Mouse (Mus musculus): ENCODE measurements at regions not wholly inside any gene's neighbourhood (a gene's known extent, or its start where the extent isn't known, plus 50 kb on each side); places are given as distances from the start of the nearest gene placed in this dataset.

- 77% methylated on average over 1 of the region's 1 CpGs for WGBS
- Histone ChIP-seq H3K27me3 (replicated peaks; ENCODE audit: control insufficient read depth, insufficient read depth, low read length) (no peaks in the 10 kb centered on the region), H3K36me3 (ENCODE audit: control insufficient read depth, insufficient read depth, low read length) (no peaks in the 10 kb centered on the region), H3K9ac (ENCODE audit: low read depth, low read length) (no peak overlapping the region), H3K9me3 (ENCODE audit: control insufficient read depth, low read length) (peaks cover 8% of the 10 kb centered on the region; the same call in 1 of the 2 replicates), H3K4me2 (ENCODE audit: low read depth, low read length) (no peak overlapping the region), H3K4me3 (ENCODE audit: low read depth, low read length) (no peak overlapping the region), H3K4me1 (ENCODE audit: control insufficient read depth, insufficient read depth, low read length) (no peaks in the 10 kb centered on the region), H3K27ac (replicated peaks; ENCODE audit: low read depth, low read length) (no peak overlapping the region)
- DNase-seq (ENCODE audit: low spot score) (no peak), ATAC-seq (ENCODE audit: low read depth) (no peak)
Observed at GRCm38 (mm10) chr7:138758386-138758785, 87.5 kb upstream of the Ppp2r2d start.

- H3K4me3 ChIP-seq (ENCODE audit: low read depth, low read length) = no peak overlapping the region
- H3K9ac ChIP-seq (ENCODE audit: low read depth, low read length) = no peak overlapping the region
- no peaks in the 10 kb centered on the region for H3K27me3 ChIP-seq (replicated peaks; ENCODE audit: control insufficient read depth, insufficient read depth, low read length)
- no peak overlapping the region for H3K27ac ChIP-seq (replicated peaks; ENCODE audit: low read depth, low read length)
- DNase-seq (ENCODE audit: low spot score) (peak; percentile 31), ATAC-seq (ENCODE audit: low read depth) (no peak)
- H3K9me3 ChIP-seq (ENCODE audit: control insufficient read depth, low read length) = no peaks in the 10 kb centered on the region
- H3K4me2 ChIP-seq (ENCODE audit: low read depth, low read length) = no peak overlapping the region
- no peaks in the 10 kb centered on the region for H3K36me3 ChIP-seq (ENCODE audit: control insufficient read depth, insufficient read depth, low read length)
- WGBS = 66% methylated on average over 2 of the region's 2 CpGs
- H3K4me1 ChIP-seq (ENCODE audit: control insufficient read depth, insufficient read depth, low read length) = no peaks in the 10 kb centered on the region
Observed at GRCm38 (mm10) chr7:138748442-138748841, 97.4 kb upstream of the Ppp2r2d start.

- Histone ChIP-seq H3K36me3 (ENCODE audit: control insufficient read depth, insufficient read depth, low read length) (no peaks in the 10 kb centered on the region), H3K4me1 (ENCODE audit: control insufficient read depth, insufficient read depth, low read length) (no peaks in the 10 kb centered on the region), H3K4me3 (ENCODE audit: low read depth, low read length) (no peak overlapping the region), H3K27me3 (replicated peaks; ENCODE audit: control insufficient read depth, insufficient read depth, low read length) (no peaks in the 10 kb centered on the region), H3K9me3 (ENCODE audit: control insufficient read depth, low read length) (no peaks in the 10 kb centered on the region), H3K9ac (ENCODE audit: low read depth, low read length) (no peak overlapping the region), H3K27ac (replicated peaks; ENCODE audit: low read depth, low read length) (no peak overlapping the region), H3K4me2 (ENCODE audit: low read depth, low read length) (no peak overlapping the region)
- ATAC-seq (ENCODE audit: low read depth) (no peak), DNase-seq (ENCODE audit: low spot score) (peak; percentile 4)
- WGBS = 47% methylated on average over 8 of the region's 8 CpGs
Observed at GRCm38 (mm10) chr7:138746616-138747015, 99.3 kb upstream of the Ppp2r2d start.

GRCm38 (mm10) chr7:138742516-138742845, 103.4 kb upstream of the Ppp2r2d start:
- ATAC-seq (ENCODE audit: low read depth) = no peak
- Histone ChIP-seq H3K9ac (ENCODE audit: low read depth, low read length) (no peak overlapping the region), H3K36me3 (ENCODE audit: control insufficient read depth, insufficient read depth, low read length) (no peaks in the 10 kb centered on the region), H3K27ac (replicated peaks; ENCODE audit: low read depth, low read length) (no peak overlapping the region), H3K27me3 (replicated peaks; ENCODE audit: control insufficient read depth, insufficient read depth, low read length) (no peaks in the 10 kb centered on the region), H3K9me3 (ENCODE audit: control insufficient read depth, low read length) (no peaks in the 10 kb centered on the region), H3K4me2 (ENCODE audit: low read depth, low read length) (no peak overlapping the region), H3K4me1 (ENCODE audit: control insufficient read depth, insufficient read depth, low read length) (no peaks in the 10 kb centered on the region), H3K4me3 (ENCODE audit: low read depth, low read length) (no peak overlapping the region)
- WGBS = 83% methylated on average over 4 of the region's 4 CpGs
- no peak for DNase-seq (ENCODE audit: low spot score)

GRCm38 (mm10) chr7:138741816-138742515, 103.9 kb upstream of the Ppp2r2d start:
- Histone ChIP-seq H3K27ac (replicated peaks; ENCODE audit: low read depth, low read length) (no peak overlapping the region), H3K4me1 (ENCODE audit: control insufficient read depth, insufficient read depth, low read length) (no peaks in the 10 kb centered on the region), H3K36me3 (ENCODE audit: control insufficient read depth, insufficient read depth, low read length) (no peaks in the 10 kb centered on the region), H3K4me2 (ENCODE audit: low read depth, low read length) (no peak overlapping the region), H3K9ac (ENCODE audit: low read depth, low read length) (no peak overlapping the region), H3K27me3 (replicated peaks; ENCODE audit: control insufficient read depth, insufficient read depth, low read length) (no peaks in the 10 kb centered on the region), H3K4me3 (ENCODE audit: low read depth, low read length) (no peak overlapping the region), H3K9me3 (ENCODE audit: control insufficient read depth, low read length) (no peaks in the 10 kb centered on the region)
- DNase-seq (ENCODE audit: low spot score) = no peak
- WGBS = 59% methylated on average over 7 of the region's 7 CpGs
- ATAC-seq (ENCODE audit: low read depth) = no peak

- no peak overlapping the region for H3K9ac ChIP-seq (ENCODE audit: low read depth, low read length)
- no peak overlapping the region for H3K4me2 ChIP-seq (ENCODE audit: low read depth, low read length)
- ATAC-seq (ENCODE audit: low read depth) (no peak), DNase-seq (ENCODE audit: low spot score) (peak; percentile 32)
- no peaks in the 10 kb centered on the region for H3K9me3 ChIP-seq (ENCODE audit: control insufficient read depth, low read length)
- no peak overlapping the region for H3K4me3 ChIP-seq (ENCODE audit: low read depth, low read length)
- H3K36me3 ChIP-seq (ENCODE audit: control insufficient read depth, insufficient read depth, low read length) = no peaks in the 10 kb centered on the region
- H3K27me3 ChIP-seq (replicated peaks; ENCODE audit: control insufficient read depth, insufficient read depth, low read length) = no peaks in the 10 kb centered on the region
- 6% methylated on average over 4 of the region's 4 CpGs for WGBS
- no peak overlapping the region for H3K27ac ChIP-seq (replicated peaks; ENCODE audit: low read depth, low read length)
- H3K4me1 ChIP-seq (ENCODE audit: control insufficient read depth, insufficient read depth, low read length) = no peaks in the 10 kb centered on the region
Observed at GRCm38 (mm10) chr7:138734254-138734653, 111.6 kb upstream of the Ppp2r2d start.

GRCm38 (mm10) chr7:138724829-138725228, 121.0 kb upstream of the Ppp2r2d start:
- Histone ChIP-seq H3K27me3 (replicated peaks; ENCODE audit: control insufficient read depth, insufficient read depth, low read length) (no peaks in the 10 kb centered on the region), H3K4me3 (ENCODE audit: low read depth, low read length) (no peak overlapping the region), H3K9me3 (ENCODE audit: control insufficient read depth, low read length) (no peaks in the 10 kb centered on the region), H3K9ac (ENCODE audit: low read depth, low read length) (no peak overlapping the region), H3K4me2 (ENCODE audit: low read depth, low read length) (no peak overlapping the region), H3K36me3 (ENCODE audit: control insufficient read depth, insufficient read depth, low read length) (no peaks in the 10 kb centered on the region), H3K27ac (replicated peaks; ENCODE audit: low read depth, low read length) (no peak overlapping the region), H3K4me1 (ENCODE audit: control insufficient read depth, insufficient read depth, low read length) (no peaks in the 10 kb centered on the region)
- ATAC-seq (ENCODE audit: low read depth) (no peak), DNase-seq (ENCODE audit: low spot score) (no peak)
- 80% methylated on average over 2 of the region's 2 CpGs for WGBS

GRCm38 (mm10) chr7:138719608-138720007, 126.3 kb upstream of the Ppp2r2d start:
- Histone ChIP-seq H3K4me2 (ENCODE audit: low read depth, low read length) (no peak overlapping the region), H3K9ac (ENCODE audit: low read depth, low read length) (no peak overlapping the region), H3K4me3 (ENCODE audit: low read depth, low read length) (no peak overlapping the region), H3K27ac (replicated peaks; ENCODE audit: low read depth, low read length) (no peak overlapping the region), H3K27me3 (replicated peaks; ENCODE audit: control insufficient read depth, insufficient read depth, low read length) (no peaks in the 10 kb centered on the region), H3K4me1 (ENCODE audit: control insufficient read depth, insufficient read depth, low read length) (no peaks in the 10 kb centered on the region), H3K9me3 (ENCODE audit: control insufficient read depth, low read length) (no peaks in the 10 kb centered on the region), H3K36me3 (ENCODE audit: control insufficient read depth, insufficient read depth, low read length) (no peaks in the 10 kb centered on the region)
- DNase-seq (ENCODE audit: low spot score) (no peak), ATAC-seq (ENCODE audit: low read depth) (no peak)
- WGBS = 67% methylated on average over 5 of the region's 5 CpGs

- Histone ChIP-seq H3K4me3 (ENCODE audit: low read depth, low read length) (no peak overlapping the region), H3K4me1 (ENCODE audit: control insufficient read depth, insufficient read depth, low read length) (no peaks in the 10 kb centered on the region), H3K27me3 (replicated peaks; ENCODE audit: control insufficient read depth, insufficient read depth, low read length) (no peaks in the 10 kb centered on the region), H3K9ac (ENCODE audit: low read depth, low read length) (no peak overlapping the region), H3K36me3 (ENCODE audit: control insufficient read depth, insufficient read depth, low read length) (no peaks in the 10 kb centered on the region), H3K9me3 (ENCODE audit: control insufficient read depth, low read length) (no peaks in the 10 kb centered on the region), H3K27ac (replicated peaks; ENCODE audit: low read depth, low read length) (no peak overlapping the region), H3K4me2 (ENCODE audit: low read depth, low read length) (no peak overlapping the region)
- ATAC-seq (ENCODE audit: low read depth) (no peak), DNase-seq (ENCODE audit: low spot score) (no peak)
- WGBS = 59% methylated on average over 3 of the region's 3 CpGs
Observed at GRCm38 (mm10) chr7:138719115-138719514, 126.8 kb upstream of the Ppp2r2d start.

Measured in embryonic facial prominence, embryonic 14.5 days (tissue).